Mouse (Mus musculus): ENCODE measurements around the gene Tent4a.
A peak's percentile ranks its signal among the peaks of the same experiment; 100 is the strongest.

Gene Tent4a

GRCm38 (mm10) chr13:69543595-69543994 is 9.2 kb upstream of the Tent4a start:
- DNase-seq = no peak

GRCm38 (mm10) chr13:69542571-69543352 is 8.3 kb upstream of the Tent4a start:
- DNase-seq = no peak

GRCm38 (mm10) chr13:69541776-69542175 is 7.4 kb upstream of the Tent4a start:
- DNase-seq = no peak

- no peak for DNase-seq
Observed at GRCm38 (mm10) chr13:69541209-69541608, 6.8 kb upstream of the Tent4a start.

- no peak for DNase-seq
Observed at GRCm38 (mm10) chr13:69538327-69538726, 3.9 kb upstream of the Tent4a start.

GRCm38 (mm10) chr13:69537366-69537765 is 2.9 kb upstream of the Tent4a start:
- no peak for DNase-seq

- no peak for DNase-seq
Observed at GRCm38 (mm10) chr13:69536021-69536420, 1.6 kb upstream of the Tent4a start.

- DNase-seq = peak; percentile 96 to 97
Observed at GRCm38 (mm10) chr13:69534654-69535551, 486 bp upstream of the Tent4a start.

- DNase-seq = peak; percentile 43 to 53
Observed at GRCm38 (mm10) chr13:69533405-69534333, 748 bp downstream of the Tent4a start, which contains the start of gene Nsun2. Gene Nsun2, plus strand, starts transcription at chr13:69533746.

GRCm38 (mm10) chr13:69532893-69533404 is 1.5 kb downstream of the Tent4a start:
- no peak for DNase-seq

- DNase-seq = no peak
Observed at GRCm38 (mm10) chr13:69532101-69532892, 2.1 kb downstream of the Tent4a start.

GRCm38 (mm10) chr13:69531431-69531830 is 3.0 kb downstream of the Tent4a start:
- no peak for DNase-seq

GRCm38 (mm10) chr13:69530951-69531350 is 3.5 kb downstream of the Tent4a start:
- DNase-seq = no peak

GRCm38 (mm10) chr13:69530156-69530555 is 4.3 kb downstream of the Tent4a start:
- DNase-seq = no peak

- no peak for DNase-seq
Observed at GRCm38 (mm10) chr13:69528531-69528930, 5.9 kb downstream of the Tent4a start.

- no peak for DNase-seq
Observed at GRCm38 (mm10) chr13:69525867-69526266, 8.6 kb downstream of the Tent4a start.

- no peak for DNase-seq
Observed at GRCm38 (mm10) chr13:69524158-69524530, 10.3 kb downstream of the Tent4a start.

GRCm38 (mm10) chr13:69523444-69524157 is 10.8 kb downstream of the Tent4a start:
- no peak for DNase-seq

- DNase-seq = no peak
Observed at GRCm38 (mm10) chr13:69522161-69522791, 12.1 kb downstream of the Tent4a start.

GRCm38 (mm10) chr13:69519137-69519536 is 15.3 kb downstream of the Tent4a start:
- no peak for DNase-seq
